Mouse (Mus musculus): ENCODE data around the gene Morn3. TPM values are rescaled to one million over a fixed set of nuclear protein-coding genes. Genes with fewer than 3 reads are reported as not detected.

Gene Morn3
- polyA plus RNA-seq, 1 experiment from 2014 or later: 3.9 TPM

- Histone ChIP-seq H3K27ac (ENCODE audit: low read length) (peak overlapping the region; percentile 66; the same call in 1 of the 2 replicates), H3K4me3 (ENCODE audit: low read length) (no peak overlapping the region), H3K36me3 (ENCODE audit: control insufficient read depth, insufficient read depth, low read length) (no peaks in the 10 kb centered on the region), H3K9me3 (ENCODE audit: control insufficient read depth, low read length) (peaks cover 4% of the 10 kb centered on the region), H3K4me1 (replicated peaks; ENCODE audit: control insufficient read depth, insufficient read depth, low read length) (peaks cover 19% of the 10 kb centered on the region), H3K4me2 (ENCODE audit: low read depth, low read length) (0 out of 2 replicates have a peak overlapping the region, but pooled peaks have one; percentile 4), H3K27me3 (ENCODE audit: control insufficient read depth, insufficient read depth, low read depth, low read length) (no peaks in the 10 kb centered on the region), H3K9ac (ENCODE audit: low read length) (0 out of 2 replicates have a peak overlapping the region, but pooled peaks have one; percentile 19)
- no peak for ATAC-seq (ENCODE audit: low read depth)
- WGBS: 43% methylated on average over 8 of the region's 8 CpGs
These were observed 33.2 kb upstream of the Morn3 start for GRCm38 (mm10) chr5:123080041-123080440.

DNA sequence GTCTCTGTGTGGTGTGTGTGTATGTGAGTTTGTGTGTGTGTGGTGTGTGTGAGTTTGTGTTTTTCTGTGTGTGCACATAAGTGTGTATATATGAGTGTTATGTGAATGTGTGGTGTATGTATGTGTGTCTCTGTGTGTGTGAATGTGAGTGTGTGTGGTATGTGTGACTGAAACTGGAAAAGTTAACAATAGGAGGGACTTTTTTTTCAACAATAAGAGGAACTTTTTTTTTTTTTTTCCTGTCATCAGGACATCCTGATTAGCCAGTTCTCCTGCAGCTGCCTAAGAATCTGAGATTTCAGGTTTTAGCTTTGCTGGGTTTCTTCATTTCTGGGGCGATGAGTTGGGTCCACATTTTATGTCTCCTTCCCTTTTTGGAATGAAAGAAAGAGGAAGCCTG lies 32.8 kb upstream of the Morn3 start:
- H3K27ac ChIP-seq (ENCODE audit: low read length): peak overlapping the region; percentile 66; the same call in 1 of the 2 replicates
- 0 out of 2 replicates have a peak overlapping the region, but pooled peaks have one; percentile 19 for H3K9ac ChIP-seq (ENCODE audit: low read length)
- no peaks in the 10 kb centered on the region for H3K27me3 ChIP-seq (ENCODE audit: control insufficient read depth, insufficient read depth, low read depth, low read length)
- H3K36me3 ChIP-seq (ENCODE audit: control insufficient read depth, insufficient read depth, low read length): no peaks in the 10 kb centered on the region
- no peak overlapping the region for H3K4me2 ChIP-seq (ENCODE audit: low read depth, low read length)
- H3K4me3 ChIP-seq (ENCODE audit: low read length): no peak overlapping the region
- H3K4me1 ChIP-seq (replicated peaks; ENCODE audit: control insufficient read depth, insufficient read depth, low read length): peaks cover 19% of the 10 kb centered on the region
- no peak for ATAC-seq (ENCODE audit: low read depth)
- H3K9me3 ChIP-seq (ENCODE audit: control insufficient read depth, low read length): peaks cover 4% of the 10 kb centered on the region
- 72% methylated on average over 1 of the region's 1 CpGs for WGBS

DNA sequence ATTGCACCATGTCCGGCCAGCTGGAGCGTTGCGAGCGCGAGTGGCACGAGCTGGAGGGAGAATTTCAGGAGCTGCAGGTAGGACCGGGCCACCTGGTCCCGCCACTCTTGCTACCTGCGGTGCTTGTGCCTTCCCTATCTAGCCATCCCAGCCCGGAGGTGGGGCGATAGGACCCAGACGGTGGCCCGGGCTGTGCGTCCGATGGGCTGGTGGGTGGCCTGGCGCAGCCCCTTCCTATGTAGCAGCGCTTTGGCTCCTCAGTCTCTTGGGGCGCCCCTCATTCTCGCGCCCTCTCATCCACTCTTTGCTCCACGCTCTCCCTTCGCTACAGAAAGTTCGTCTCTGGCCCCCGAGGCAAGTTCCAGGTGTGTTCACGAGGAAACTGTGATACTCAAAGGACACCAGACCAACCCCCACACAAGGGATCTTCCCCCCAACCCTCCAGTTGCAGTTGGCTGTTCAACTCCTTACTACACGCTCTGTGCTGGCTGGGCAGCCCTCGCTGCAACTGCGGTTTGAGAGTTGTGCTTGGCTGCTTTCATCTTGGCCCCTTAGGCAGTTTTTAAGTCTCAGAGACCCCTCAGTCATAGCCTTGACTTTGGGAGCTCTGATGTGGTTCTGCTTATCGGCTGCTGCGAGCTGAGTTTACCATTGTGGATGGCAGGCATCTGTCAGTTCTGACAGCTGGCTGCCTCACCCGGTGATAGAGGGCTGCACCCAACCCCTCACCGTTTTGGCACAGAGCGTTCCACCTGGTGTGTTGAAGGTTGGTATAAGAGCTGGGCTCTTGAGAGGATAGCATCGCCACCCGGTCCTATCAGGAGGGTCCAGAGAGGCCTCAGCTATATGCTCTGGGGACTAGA lies 29.8 kb upstream of the Morn3 start:
- Histone ChIP-seq H3K4me3 (ENCODE audit: low read length) (peak overlapping the region; percentile 82), H3K9ac (ENCODE audit: low read length) (peak overlapping the region; percentile 78), H3K27me3 (ENCODE audit: control insufficient read depth, insufficient read depth, low read depth, low read length) (no peaks in the 10 kb centered on the region), H3K36me3 (ENCODE audit: control insufficient read depth, insufficient read depth, low read length) (no peaks in the 10 kb centered on the region), H3K4me2 (ENCODE audit: low read depth, low read length) (peak overlapping the region; percentile 97), H3K4me1 (replicated peaks; ENCODE audit: control insufficient read depth, insufficient read depth, low read length) (peaks cover 19% of the 10 kb centered on the region), H3K27ac (ENCODE audit: low read length) (peak overlapping the region; percentile 41), H3K9me3 (ENCODE audit: control insufficient read depth, low read length) (peaks cover 4% of the 10 kb centered on the region)
- ATAC-seq (ENCODE audit: low read depth): peak; percentile 84
- under 1% methylated on average over 33 of the region's 35 CpGs for WGBS

GRCm38 (mm10) chr5:123075576-123076418 lies 29.0 kb upstream of the Morn3 start:
- Histone ChIP-seq H3K9ac (ENCODE audit: low read length) (peak overlapping the region; percentile 78), H3K9me3 (ENCODE audit: control insufficient read depth, low read length) (peaks cover 4% of the 10 kb centered on the region), H3K4me3 (ENCODE audit: low read length) (peak overlapping the region; percentile 82), H3K27me3 (ENCODE audit: control insufficient read depth, insufficient read depth, low read depth, low read length) (no peaks in the 10 kb centered on the region), H3K36me3 (ENCODE audit: control insufficient read depth, insufficient read depth, low read length) (no peaks in the 10 kb centered on the region), H3K4me1 (replicated peaks; ENCODE audit: control insufficient read depth, insufficient read depth, low read length) (peaks cover 19% of the 10 kb centered on the region), H3K27ac (ENCODE audit: low read length) (peak overlapping the region; percentile 55), H3K4me2 (ENCODE audit: low read depth, low read length) (peak overlapping the region; percentile 97)
- ATAC-seq (ENCODE audit: low read depth): peak; percentile 97
- 7% methylated on average over 30 of the region's 45 CpGs for WGBS

DNA sequence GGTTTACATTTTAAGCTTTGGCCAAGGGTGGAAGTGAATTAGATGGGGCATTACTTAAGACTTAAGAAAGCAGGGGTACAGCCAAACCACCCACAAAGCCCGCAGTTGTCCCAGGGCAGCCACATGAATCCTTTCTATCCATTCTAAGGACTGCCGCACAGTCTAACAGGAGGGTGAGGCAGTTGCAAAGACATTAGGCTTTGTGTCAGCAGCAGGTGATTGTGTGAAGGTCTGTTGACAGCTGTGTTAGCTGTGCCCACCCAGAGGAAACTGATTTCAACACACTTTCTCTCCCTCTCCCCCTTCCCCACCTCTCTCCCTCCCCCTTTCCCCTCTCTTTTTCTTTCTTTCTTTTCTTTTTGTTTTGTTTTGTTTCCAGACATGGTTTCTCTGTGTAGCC lies 21.9 kb upstream of the Morn3 start:
- Histone ChIP-seq H3K4me1 (replicated peaks; ENCODE audit: control insufficient read depth, insufficient read depth, low read length) (peaks cover 3% of the 10 kb centered on the region; the same call in 1 of the 2 replicates), H3K9me3 (ENCODE audit: control insufficient read depth, low read length) (no peaks in the 10 kb centered on the region), H3K27me3 (ENCODE audit: control insufficient read depth, insufficient read depth, low read depth, low read length) (no peaks in the 10 kb centered on the region), H3K36me3 (ENCODE audit: control insufficient read depth, insufficient read depth, low read length) (no peaks in the 10 kb centered on the region), H3K4me2 (ENCODE audit: low read depth, low read length) (no peak overlapping the region), H3K4me3 (ENCODE audit: low read length) (no peak overlapping the region), H3K27ac (ENCODE audit: low read length) (no peak overlapping the region), H3K9ac (ENCODE audit: low read length) (no peak overlapping the region)
- ATAC-seq (ENCODE audit: low read depth): no peak
- WGBS: 86% methylated on average over 2 of the region's 2 CpGs

DNA sequence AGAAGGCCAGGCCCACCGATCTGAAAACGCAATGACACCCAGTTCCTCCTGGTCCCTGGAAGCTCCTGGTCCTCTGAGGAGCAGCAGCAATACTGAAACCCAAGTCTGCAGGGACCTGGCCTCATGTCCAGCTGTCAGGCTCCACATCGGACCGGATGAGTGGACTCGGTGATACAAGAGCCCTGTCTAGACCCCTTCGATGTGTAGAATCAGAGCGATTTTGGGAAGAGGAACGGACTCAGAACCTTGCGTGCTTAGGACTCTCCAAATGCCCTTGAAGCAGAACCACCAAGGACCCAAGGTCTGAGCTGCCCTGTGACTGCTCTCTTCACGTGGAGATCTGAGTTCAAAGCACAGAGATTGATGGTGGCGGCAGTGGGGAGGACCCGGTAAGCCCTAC lies 21.3 kb upstream of the Morn3 start, which contains the start of gene Tmem120b:
Tmem120b (plus strand) TSS at position 301 of the 400 bp plus-strand sequence.
- no peaks in the 10 kb centered on the region for H3K36me3 ChIP-seq (ENCODE audit: control insufficient read depth, insufficient read depth, low read length)
- WGBS: 83% methylated on average over 12 of the region's 12 CpGs
- peaks cover 3% of the 10 kb centered on the region; the same call in 1 of the 2 replicates for H3K4me1 ChIP-seq (replicated peaks; ENCODE audit: control insufficient read depth, insufficient read depth, low read length)
- H3K27me3 ChIP-seq (ENCODE audit: control insufficient read depth, insufficient read depth, low read depth, low read length): no peaks in the 10 kb centered on the region
- no peaks in the 10 kb centered on the region for H3K9me3 ChIP-seq (ENCODE audit: control insufficient read depth, low read length)
- H3K27ac ChIP-seq (ENCODE audit: low read length): no peak within 1 kb of the TSS
- 0 out of 2 replicates have a peak within 1 kb of the TSS, but pooled peaks have one; percentile 8 for H3K4me2 ChIP-seq (ENCODE audit: low read depth, low read length)
- H3K4me3 ChIP-seq (ENCODE audit: low read length): no peak within 1 kb of the TSS
- no peak for ATAC-seq (ENCODE audit: low read depth)
- no peak within 1 kb of the TSS for H3K9ac ChIP-seq (ENCODE audit: low read length)

DNA sequence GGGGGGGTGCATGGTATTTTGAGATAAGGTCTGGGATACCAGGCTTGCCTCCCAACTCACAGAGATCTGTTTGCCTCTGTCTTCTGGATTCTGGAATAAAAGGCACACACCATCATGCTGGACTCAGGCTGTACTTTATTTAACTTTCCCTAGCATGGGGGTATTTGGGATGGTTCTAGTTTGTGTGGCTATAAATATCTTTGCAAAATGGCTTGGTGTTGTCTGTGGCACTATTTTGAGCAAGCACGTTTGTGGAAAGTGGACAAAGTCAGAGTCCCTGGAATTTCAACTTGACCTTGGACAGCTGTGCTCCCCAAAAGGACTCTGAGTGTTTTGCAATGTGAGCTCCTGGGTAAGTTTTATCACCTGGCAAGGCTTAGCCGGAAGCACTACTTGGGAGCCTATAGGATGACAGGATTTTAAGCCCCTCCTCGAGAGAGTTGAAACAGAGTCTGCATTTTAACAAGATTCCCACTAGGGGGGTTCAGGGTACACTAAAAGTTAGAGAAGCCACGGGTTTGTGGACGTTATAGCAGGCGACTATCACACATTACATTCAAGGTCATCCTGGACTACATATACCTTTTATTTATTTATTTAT lies 20.7 kb upstream of the Morn3 start:
- H3K4me2 ChIP-seq (ENCODE audit: low read depth, low read length): 0 out of 2 replicates have a peak overlapping the region, but pooled peaks have one; percentile 8
- 7% methylated on average over 6 of the region's 6 CpGs for WGBS

GRCm38 (mm10) chr5:123064207-123064606 lies 17.4 kb upstream of the Morn3 start:
- WGBS: 25% methylated on average over 6 of the region's 6 CpGs
- no peaks in the 10 kb centered on the region for H3K27me3 ChIP-seq (ENCODE audit: control insufficient read depth, insufficient read depth, low read depth, low read length)
- no peak overlapping the region for H3K4me2 ChIP-seq (ENCODE audit: low read depth, low read length)
- H3K27ac ChIP-seq (ENCODE audit: low read length): no peak overlapping the region
- peaks cover 9% of the 10 kb centered on the region for H3K4me1 ChIP-seq (replicated peaks; ENCODE audit: control insufficient read depth, insufficient read depth, low read length)
- no peaks in the 10 kb centered on the region for H3K9me3 ChIP-seq (ENCODE audit: control insufficient read depth, low read length)
- H3K36me3 ChIP-seq (ENCODE audit: control insufficient read depth, insufficient read depth, low read length): no peaks in the 10 kb centered on the region
- no peak for ATAC-seq (ENCODE audit: low read depth)
- no peak overlapping the region for H3K4me3 ChIP-seq (ENCODE audit: low read length)
- no peak overlapping the region for H3K9ac ChIP-seq (ENCODE audit: low read length)

More for the DNA sequence above, 20.7 kb upstream of the Morn3 start:
- H3K27ac ChIP-seq (ENCODE audit: low read length): no peak overlapping the region
- no peaks in the 10 kb centered on the region for H3K9me3 ChIP-seq (ENCODE audit: control insufficient read depth, low read length)
- no peaks in the 10 kb centered on the region for H3K27me3 ChIP-seq (ENCODE audit: control insufficient read depth, insufficient read depth, low read depth, low read length)
- no peak overlapping the region for H3K4me3 ChIP-seq (ENCODE audit: low read length)
- peak; percentile 84 for ATAC-seq (ENCODE audit: low read depth)
- no peak overlapping the region for H3K9ac ChIP-seq (ENCODE audit: low read length)
- H3K36me3 ChIP-seq (ENCODE audit: control insufficient read depth, insufficient read depth, low read length): no peaks in the 10 kb centered on the region
- peaks cover 3% of the 10 kb centered on the region; the same call in 1 of the 2 replicates for H3K4me1 ChIP-seq (replicated peaks; ENCODE audit: control insufficient read depth, insufficient read depth, low read length)
